In genomic region chr2:29271803-29272518, GRCm38 (mm10) we compare ENCODE assay signal across 8 mouse cellular contexts. TPM values are rescaled to one million over a fixed set of nuclear protein-coding genes. Genes with fewer than 3 reads are reported as not detected.
DNase-seq lines count a peak whose midpoint lies in the region; ATAC-seq lines count a peak whose summit lies in the region.
"Had no signal": no experiment of that assay in that cellular context is flagged by ENCODE, and none has a peak within 500 bp of the region (broad histone marks: within the 10 kb centered on the region; RNA-seq: fewer than 3 reads in every experiment).

No protein-coding gene starts in this region.

- H3K4me3 ChIP-seq in hindbrain, embryonic 10.5 days, result no peak overlapping the region
- no peak overlapping the region for H3K4me3 ChIP-seq in lung, embryonic 15.5 days
- H3K4me3 ChIP-seq: heart, embryonic 13.5 days had no signal

- peak; percentile 82; the same call in 1 of the 2 replicates for ATAC-seq in lung, embryonic 15.5 days (ENCODE audit: borderline replicate concordance, extremely low read depth, low FRiP score, low TSS enrichment)

- H3K4me2 ChIP-seq in lung, embryonic 15.5 days, result no peak overlapping the region
- H3K4me2 ChIP-seq: heart, embryonic 13.5 days had no signal

- H3K36me3 ChIP-seq in hindbrain, embryonic 10.5 days, result no peaks in the 10 kb centered on the region
- H3K36me3 ChIP-seq in lung, embryonic 15.5 days, result no peaks in the 10 kb centered on the region
- H3K36me3 ChIP-seq: heart, embryonic 13.5 days had no signal

- peak overlapping the region; percentile 86 for H3K27ac ChIP-seq in hindbrain, embryonic 10.5 days
- no peak overlapping the region for H3K27ac ChIP-seq in lung, embryonic 15.5 days
- H3K27ac ChIP-seq: heart, embryonic 13.5 days had no signal

- H3K27me3 ChIP-seq in hindbrain, embryonic 10.5 days (ENCODE audit: insufficient read depth, poor library complexity, severe bottlenecking), result no peaks in the 10 kb centered on the region
- H3K27me3 ChIP-seq in lung, embryonic 15.5 days, result no peaks in the 10 kb centered on the region; the same call in 1 of the 2 replicates

- DNase-seq in right cerebral cortex, postnatal 14 days, result peak; percentile 47
- no peak for DNase-seq in right cerebral cortex, postnatal 36 days (ENCODE audit: low spot score in 2 of 2)
- DNase-seq in hindbrain, embryonic 10.5 days (ENCODE audit: low spot score), result peak; percentile 32
- DNase-seq in retina, postnatal 1 day, result peak; percentile 55
- no peak for DNase-seq in T-cell, adult 2 months (ENCODE audit: low spot score)
- DNase-seq in ovary, postnatal 14 days (ENCODE audit: low spot score), result no peak

- H3K9me3 ChIP-seq in hindbrain, embryonic 10.5 days, result no peaks in the 10 kb centered on the region
- H3K9me3 ChIP-seq in lung, embryonic 15.5 days, result no peaks in the 10 kb centered on the region
- H3K9me3 ChIP-seq: heart, embryonic 13.5 days had no signal

- H3K4me1 ChIP-seq in hindbrain, embryonic 10.5 days (replicated peaks), result peaks cover 27% of the 10 kb centered on the region
- peaks cover 7% of the 10 kb centered on the region; the same call in 1 of the 2 replicates for H3K4me1 ChIP-seq in lung, embryonic 15.5 days
- H3K4me1 ChIP-seq: heart, embryonic 13.5 days had no signal

- H3K9ac ChIP-seq in lung, embryonic 15.5 days, result no peak overlapping the region
- H3K9ac ChIP-seq: heart, embryonic 13.5 days had no signal

- WGBS in hindbrain, embryonic 10.5 days, result 50% methylated on average over 7 of the region's 7 CpGs
- WGBS in lung, embryonic 15.5 days, result 37% methylated on average over 7 of the region's 7 CpGs

RNA-seq across cellular contexts. Expression of gene Ntng2, which starts 19.2 kb away (rescaled TPM):
- 1.4 and 1.7 TPM in 2 replicates for polyA plus RNA-seq in hindbrain, embryonic 10.5 days (2016; fragmentation: Nextera tagmentation; extraction: Ambion mirVana)
- polyA plus RNA-seq in lung, embryonic 15.5 days (2015; fragmentation: Nextera tagmentation; extraction: Ambion mirVana), result 0.46 and 0.69 TPM in 2 replicates

Comparison
In these comparisons a context has a peak if more than half of its experiments do, and no peak if none do; other contexts are left out.
1. DNase-seq: peak in right cerebral cortex, postnatal 14 days (single experiment), hindbrain, embryonic 10.5 days (single experiment) and retina, postnatal 1 day (single experiment); none in right cerebral cortex, postnatal 36 days (0 of 2), T-cell, adult 2 months (single experiment) and ovary, postnatal 14 days (single experiment).